ENCODE assay signal across 11 mouse cellular contexts in the genomic region with DNA sequence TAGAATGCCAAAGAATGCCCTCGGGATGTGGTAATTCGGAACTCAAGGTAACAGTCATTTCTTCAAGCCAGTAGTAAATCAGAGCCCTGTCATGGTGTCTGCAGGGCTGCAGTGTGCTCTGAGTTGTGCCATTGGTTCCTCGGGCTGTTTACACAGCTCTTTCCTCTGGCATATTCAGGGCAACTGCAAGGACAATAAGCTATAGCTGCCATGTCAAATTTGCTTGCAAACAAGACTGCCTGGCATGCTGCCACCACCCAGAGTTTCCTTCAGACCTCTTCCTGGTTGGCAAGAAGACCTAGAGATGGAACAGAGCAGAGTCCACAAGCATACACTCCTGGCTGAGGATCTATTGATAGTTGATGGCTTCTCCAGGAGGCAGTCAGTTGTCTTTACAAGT.
DNase-seq lines count a peak whose midpoint lies in the region; ATAC-seq lines count a peak whose summit lies in the region.
"Had no signal": no experiment of that assay in that cellular context is flagged by ENCODE, and none has a peak within 500 bp of the region (broad histone marks: within the 10 kb centered on the region; RNA-seq: fewer than 3 reads in every experiment).

No protein-coding gene starts in this region.

- H3K4me3 ChIP-seq in midbrain, embryonic 14.5 days (replicated peaks; ENCODE audit: low read depth, low read length) = no peak overlapping the region
- H3K4me3 ChIP-seq in midbrain, embryonic 13.5 days (replicated peaks) = no peak overlapping the region
- H3K4me3 ChIP-seq: embryonic facial prominence, embryonic 13.5 days; gastrocnemius, adult 2 months; lung, embryonic 15.5 days had no signal

- 69% methylated on average over 3 of the region's 3 CpGs for WGBS in midbrain, embryonic 14.5 days
- WGBS in midbrain, embryonic 13.5 days = 90% methylated on average over 3 of the region's 3 CpGs

- peak; percentile 56 to 67 for DNase-seq in cerebellum, postnatal 14 days
- no peak for DNase-seq in cerebellum, adult 9-11 months
- peak; percentile 42 for DNase-seq in midbrain, embryonic 14.5 days
- DNase-seq in lung, adult 18-20 months = peak; percentile 50 to 67
- peak; percentile 55 for DNase-seq in testis, postnatal 10 days (ENCODE audit: low spot score)
- no peak for DNase-seq in retina, embryonic 14.5 days (ENCODE audit: low spot score)
- no peak for DNase-seq in spleen, adult 12 weeks (ENCODE audit: low spot score)
- DNase-seq: gastrocnemius, adult 2 months had no signal

- no peak overlapping the region for H3K4me2 ChIP-seq in midbrain, embryonic 14.5 days (ENCODE audit: low read length)
- no peak overlapping the region for H3K4me2 ChIP-seq in midbrain, embryonic 13.5 days (replicated peaks)
- H3K4me2 ChIP-seq: embryonic facial prominence, embryonic 13.5 days; lung, embryonic 15.5 days had no signal

- no peaks in the 10 kb centered on the region for H3K9me3 ChIP-seq in midbrain, embryonic 14.5 days (ENCODE audit: control insufficient read depth, low read length)
- no peaks in the 10 kb centered on the region for H3K9me3 ChIP-seq in midbrain, embryonic 13.5 days
- H3K9me3 ChIP-seq: lung, embryonic 15.5 days had no signal

- ATAC-seq in midbrain, embryonic 14.5 days (ENCODE audit: low FRiP score, low TSS enrichment) = no peak
- no peak for ATAC-seq in midbrain, embryonic 13.5 days

- H3K4me1 ChIP-seq in midbrain, embryonic 14.5 days (ENCODE audit: control insufficient read depth, insufficient read depth, low read length) = no peaks in the 10 kb centered on the region
- H3K4me1 ChIP-seq in midbrain, embryonic 13.5 days (replicated peaks) = no peaks in the 10 kb centered on the region
- H3K4me1 ChIP-seq: lung, embryonic 15.5 days had no signal

- H3K9ac ChIP-seq in midbrain, embryonic 14.5 days (replicated peaks; ENCODE audit: low read length) = no peak overlapping the region
- H3K9ac ChIP-seq in midbrain, embryonic 13.5 days (replicated peaks) = no peak overlapping the region
- H3K9ac ChIP-seq: embryonic facial prominence, embryonic 13.5 days; lung, embryonic 15.5 days had no signal

- H3K27me3 ChIP-seq in midbrain, embryonic 14.5 days (ENCODE audit: control insufficient read depth, insufficient read depth, low read length) = no peaks in the 10 kb centered on the region
- H3K27me3 ChIP-seq in midbrain, embryonic 13.5 days = no peaks in the 10 kb centered on the region
- H3K27me3 ChIP-seq: embryonic facial prominence, embryonic 13.5 days; lung, embryonic 15.5 days had no signal

- no peaks in the 10 kb centered on the region for H3K36me3 ChIP-seq in midbrain, embryonic 14.5 days (ENCODE audit: control insufficient read depth, insufficient read depth, low read length)
- no peaks in the 10 kb centered on the region for H3K36me3 ChIP-seq in midbrain, embryonic 13.5 days
- H3K36me3 ChIP-seq: embryonic facial prominence, embryonic 13.5 days; lung, embryonic 15.5 days had no signal

- no peak overlapping the region for H3K27ac ChIP-seq in midbrain, embryonic 14.5 days (replicated peaks; ENCODE audit: low read depth, low read length)
- H3K27ac ChIP-seq in midbrain, embryonic 13.5 days = no peak overlapping the region
- H3K27ac ChIP-seq: embryonic facial prominence, embryonic 13.5 days; gastrocnemius, adult 2 months; lung, embryonic 15.5 days had no signal

Comparison
In these comparisons a context has a peak if more than half of its experiments do, and no peak if none do; other contexts are left out.
1. DNase-seq: peak in cerebellum, postnatal 14 days (2 of 2), midbrain, embryonic 14.5 days (single experiment), lung, adult 18-20 months (2 of 2) and testis, postnatal 10 days (single experiment); none in cerebellum, adult 9-11 months (single experiment), retina, embryonic 14.5 days (single experiment) and spleen, adult 12 weeks (single experiment).